Mouse (Mus musculus): ENCODE data around the gene Map1a.

DNA sequence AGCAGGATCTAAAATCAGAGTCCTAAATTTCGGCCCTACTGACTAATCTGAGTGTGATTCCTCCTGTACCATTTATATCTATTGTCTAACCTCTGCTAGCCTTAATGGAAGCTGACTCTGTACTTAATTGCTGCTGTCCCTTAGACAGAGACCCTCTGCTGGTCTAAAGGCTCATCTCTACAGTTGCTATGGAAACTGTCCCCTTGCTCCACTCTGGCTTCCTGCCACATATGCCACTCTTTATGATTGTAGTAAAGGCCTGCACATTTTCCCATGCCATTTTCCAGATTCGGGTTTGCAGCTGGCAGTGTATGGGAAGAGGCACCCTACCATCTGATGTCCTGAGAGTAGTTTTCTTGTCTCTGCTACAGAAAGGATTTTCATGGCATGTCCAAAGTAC, 1.6 kb upstream of the Map1a start:
- TF ChIP-seq SMC3 (IDR thresholded peaks at IDR 0.05; ENCODE audit: low read depth, low read length) (no peak), CTCF (IDR thresholded peaks at IDR 0.05 in 2 of 3, conservative IDR thresholded peaks at IDR 0.05 in 1 of 3; ENCODE audit: control insufficient read depth in 1 of 3, insufficient read depth in 1 of 3, low read depth in 2 of 3, low read length in 3 of 3, poor library complexity in 1 of 3, severe bottlenecking in 1 of 3) (no peak), TCF12 (IDR thresholded peaks at IDR 0.05; ENCODE audit: low read depth, low read length) (no peak), ZNF384 (IDR thresholded peaks at IDR 0.05; ENCODE audit: low read depth, low read length) (no peak), ZC3H11A (IDR thresholded peaks at IDR 0.05; ENCODE audit: low read depth, low read length) (no peak), TAL1 (IDR thresholded peaks at IDR 0.05; ENCODE audit: low read length) (no peak), MEF2A (IDR thresholded peaks at IDR 0.05; ENCODE audit: extremely low read depth, insufficient replicate concordance, low read depth, low read length, poor library complexity, severe bottlenecking) (no peak)
